In genomic region chr6:38736240-38736639, GRCm38 (mm10) we compare ENCODE assay signal across 8 mouse cellular contexts.
DNase-seq lines count a peak whose midpoint lies in the region; ATAC-seq and TF ChIP-seq lines count a peak whose summit lies in the region.

No protein-coding gene starts in this region.

- no peak overlapping the region for H3K4me3 ChIP-seq in cortical plate, adult 2 months (ENCODE audit: insufficient read depth, low read length)

- no peak for TF ChIP-seq POLR2A in cortical plate, adult 2 months (IDR thresholded peaks at IDR 0.05; ENCODE audit: extremely low read depth, insufficient read depth, low read length)

- DNase-seq in adipocyte (ENCODE audit: low spot score), result peak; percentile 93
- DNase-seq in gastrocnemius, postnatal 10 days, result peak; percentile 84
- peak; percentile 23 to 69 for DNase-seq in left cerebral cortex, adult 8-10 months (ENCODE audit: low spot score in 2 of 2)
- peak; percentile 83 for DNase-seq in right cerebral cortex, postnatal 14 days
- DNase-seq in urinary bladder, postnatal 36 days (ENCODE audit: low spot score in 2 of 2), result peak; percentile 74 to 79

- peak; percentile 85 for ATAC-seq in inflammation-experienced regulatory T-cells, adult 6 months
- peak; percentile 86 for ATAC-seq in megakaryocyte, adult 5-6 weeks (ENCODE audit: poor library complexity, severe bottlenecking)

- peak; percentile 90 for TF ChIP-seq CTCF in cortical plate, adult 2 months (IDR thresholded peaks at IDR 0.05; ENCODE audit: extremely low read depth, insufficient read depth, low read length)

- H3K27ac ChIP-seq in cortical plate, adult 2 months (ENCODE audit: insufficient read depth, low read length), result no peak overlapping the region

- H3K4me1 ChIP-seq in cortical plate, adult 2 months (ENCODE audit: control insufficient read depth, insufficient read depth, low read length), result no peaks in the 10 kb centered on the region
